Mouse (Mus musculus): ENCODE data around the gene Cbx4. TPM values are rescaled to one million over a fixed set of nuclear protein-coding genes. Genes with fewer than 3 reads are reported as not detected.

Gene Cbx4
- total and polyA plus RNA-seq, 2 experiments from 2014 or later = 8.2 to 23.1 TPM

- TF ChIP-seq CTCF (IDR thresholded peaks at IDR 0.05; ENCODE audit: low read depth) (no peak), EP300 (IDR thresholded peaks at IDR 0.05; ENCODE audit: low read depth) (no peak)
- Histone ChIP-seq H3K4me1 (ENCODE audit: control insufficient read depth, insufficient read depth) (peaks cover 27% of the 10 kb centered on the region), H3K9ac (replicated peaks; ENCODE audit: low read depth, low read length) (peak overlapping the region; percentile 89), H3K4me2 (ENCODE audit: low read depth, low read length) (peak overlapping the region; percentile 95), H3K9me3 (replicated peaks; ENCODE audit: control insufficient read depth, low read length) (no peaks in the 10 kb centered on the region), H3K27me3 (ENCODE audit: control insufficient read depth, insufficient read depth, low read length) (peaks cover 35% of the 10 kb centered on the region), H3K27ac (ENCODE audit: low read depth) (peak overlapping the region; percentile 99), H3K36me3 (replicated peaks; ENCODE audit: control insufficient read depth, insufficient read depth, low read length) (peaks cover 14% of the 10 kb centered on the region), H3K4me3 (ENCODE audit: low read depth, low read length) (peak overlapping the region; percentile 91)
- WGBS = under 1% methylated on average over 64 of the region's 66 CpGs
- DNase-seq (ENCODE audit: low spot score) (peak; percentile 68), ATAC-seq (ENCODE audit: insufficient read depth, low read depth) (peak; percentile 24)
These were observed 550 bp downstream of the Cbx4 start for GRCm38 (mm10) chr11:119085279-119086062.

GRCm38 (mm10) chr11:119084446-119085278 lies 1.4 kb downstream of the Cbx4 start:
- DNase-seq (ENCODE audit: low spot score) (peak; percentile 50), ATAC-seq (ENCODE audit: insufficient read depth, low read depth) (no peak)
- 3% methylated on average over 18 of the region's 18 CpGs for WGBS
- Histone ChIP-seq H3K27ac (ENCODE audit: low read depth) (peak overlapping the region; percentile 99), H3K36me3 (replicated peaks; ENCODE audit: control insufficient read depth, insufficient read depth, low read length) (peaks cover 15% of the 10 kb centered on the region), H3K9me3 (replicated peaks; ENCODE audit: control insufficient read depth, low read length) (no peaks in the 10 kb centered on the region), H3K4me3 (ENCODE audit: low read depth, low read length) (peak overlapping the region; percentile 91), H3K27me3 (ENCODE audit: control insufficient read depth, insufficient read depth, low read length) (peaks cover 27% of the 10 kb centered on the region), H3K9ac (replicated peaks; ENCODE audit: low read depth, low read length) (peak overlapping the region; percentile 89), H3K4me1 (ENCODE audit: control insufficient read depth, insufficient read depth) (peaks cover 22% of the 10 kb centered on the region), H3K4me2 (ENCODE audit: low read depth, low read length) (peak overlapping the region; percentile 95)
- TF ChIP-seq CTCF (IDR thresholded peaks at IDR 0.05; ENCODE audit: low read depth) (no peak), EP300 (IDR thresholded peaks at IDR 0.05; ENCODE audit: low read depth) (no peak)

GRCm38 (mm10) chr11:119083724-119084445 lies 2.1 kb downstream of the Cbx4 start:
- Histone ChIP-seq H3K36me3 (replicated peaks; ENCODE audit: control insufficient read depth, insufficient read depth, low read length) (peaks cover 15% of the 10 kb centered on the region), H3K4me3 (ENCODE audit: low read depth, low read length) (peak overlapping the region; percentile 91), H3K9ac (replicated peaks; ENCODE audit: low read depth, low read length) (peak overlapping the region; percentile 89; the same call in 1 of the 2 replicates), H3K27me3 (ENCODE audit: control insufficient read depth, insufficient read depth, low read length) (peaks cover 19% of the 10 kb centered on the region), H3K4me2 (ENCODE audit: low read depth, low read length) (peak overlapping the region; percentile 95), H3K4me1 (ENCODE audit: control insufficient read depth, insufficient read depth) (peaks cover 26% of the 10 kb centered on the region), H3K27ac (ENCODE audit: low read depth) (peak overlapping the region; percentile 99), H3K9me3 (replicated peaks; ENCODE audit: control insufficient read depth, low read length) (no peaks in the 10 kb centered on the region)
- peak; percentile 48 for DNase-seq (ENCODE audit: low spot score)
- no peak for ATAC-seq (ENCODE audit: insufficient read depth, low read depth)
- 18% methylated on average over 28 of the region's 28 CpGs for WGBS
- TF ChIP-seq CTCF (IDR thresholded peaks at IDR 0.05; ENCODE audit: low read depth) (no peak), EP300 (IDR thresholded peaks at IDR 0.05; ENCODE audit: low read depth) (no peak)

- H3K9ac ChIP-seq (replicated peaks; ENCODE audit: low read depth, low read length) = no peak overlapping the region
- H3K27me3 ChIP-seq (ENCODE audit: control insufficient read depth, insufficient read depth, low read length) = peaks cover 10% of the 10 kb centered on the region
- peak overlapping the region; percentile 95; the same call in 1 of the 2 replicates for H3K4me2 ChIP-seq (ENCODE audit: low read depth, low read length)
- H3K36me3 ChIP-seq (replicated peaks; ENCODE audit: control insufficient read depth, insufficient read depth, low read length) = peaks cover 15% of the 10 kb centered on the region
- TF ChIP-seq EP300 (IDR thresholded peaks at IDR 0.05; ENCODE audit: low read depth) (no peak), CTCF (IDR thresholded peaks at IDR 0.05; ENCODE audit: low read depth) (no peak)
- H3K27ac ChIP-seq (ENCODE audit: low read depth) = no peak overlapping the region
- DNase-seq (ENCODE audit: low spot score) (no peak), ATAC-seq (ENCODE audit: insufficient read depth, low read depth) (no peak)
- no peaks in the 10 kb centered on the region for H3K9me3 ChIP-seq (replicated peaks; ENCODE audit: control insufficient read depth, low read length)
- 58% methylated on average over 20 of the region's 20 CpGs for WGBS
- H3K4me1 ChIP-seq (ENCODE audit: control insufficient read depth, insufficient read depth) = peaks cover 34% of the 10 kb centered on the region
- H3K4me3 ChIP-seq (ENCODE audit: low read depth, low read length) = peak overlapping the region; percentile 91
These were observed 3.1 kb downstream of the Cbx4 start for GRCm38 (mm10) chr11:119082638-119083599.

All from heart, postnatal 0 days (tissue).